Mouse (Mus musculus) hindbrain, embryonic 12.5 days (tissue): ENCODE measurements around the gene Kcnip1. TPM values are rescaled to one million over a fixed set of nuclear protein-coding genes. Genes with fewer than 3 reads are reported as not detected.
A peak's percentile ranks its signal among the peaks of the same experiment; 100 is the strongest.

Experiments used
- ATAC-seq: fragments of 200-750 bp; cut with Nextera tagmentation; 2 replicates; pipeline ENCODE4 v1.8.0; 2017; ENCODE audit warnings: moderate TSS enrichment; ENCODE audit not compliant: low FRiP score
- H3K27ac ChIP-seq: fragments of 300-500 bp; sonication (generic); 2 replicates; pipeline ENCODE4 v1.5.1; 2016; ENCODE audit warnings: mild to moderate bottlenecking
- H3K27me3 ChIP-seq: fragments of 300-500 bp; sonication (generic); 2 replicates; pipeline ENCODE4 v1.6.1; 2016; ENCODE audit warnings: mild to moderate bottlenecking
- H3K36me3 ChIP-seq: fragments of 300-500 bp; sonication (generic); 2 replicates; pipeline ENCODE4 v1.6.1; 2016; ENCODE audit warnings: mild to moderate bottlenecking
- H3K4me1 ChIP-seq: fragments of 300-500 bp; sonication (generic); 2 replicates; pipeline ENCODE4 v1.6.1; 2016
- H3K4me2 ChIP-seq: fragments of 300-500 bp; sonication (generic); replicated peaks from 2 replicates; pipeline ENCODE4 v1.6.1; 2016; ENCODE audit warnings: mild to moderate bottlenecking
- H3K4me3 ChIP-seq: fragments of 300-500 bp; sonication (generic); 2 replicates; pipeline ENCODE4 v1.5.1; 2016; ENCODE audit warnings: mild to moderate bottlenecking
- H3K9ac ChIP-seq: fragments of 300-500 bp; sonication (generic); 2 replicates; pipeline ENCODE4 v1.6.1; 2016; ENCODE audit warnings: mild to moderate bottlenecking, moderate library complexity
- H3K9me3 ChIP-seq: fragments of 300-500 bp; sonication (generic); replicated peaks from 2 replicates; pipeline ENCODE4 v1.6.1; 2016; ENCODE audit warnings: mild to moderate bottlenecking
- WGBS: fragments of 180-500 bp; shearing (Covaris S2); methylation state at CpG from one replicate; pipeline ENCODE4 v1.1.7; 2016; 5-methylcytosine and 5-hydroxymethylcytosine counted together
- polyA plus RNA-seq: library from polyadenylated mRNA; unstranded; fragments of >200 nt; fragmentation: Nextera tagmentation; extraction: Ambion mirVana; gene quantifications from 2 replicates; pipeline ENCODE4 v1.2.1, GENCODE M21; 2016

Gene Kcnip1
- polyA plus RNA-seq, 1 experiment from 2014 or later = 31.4 TPM

DNA sequence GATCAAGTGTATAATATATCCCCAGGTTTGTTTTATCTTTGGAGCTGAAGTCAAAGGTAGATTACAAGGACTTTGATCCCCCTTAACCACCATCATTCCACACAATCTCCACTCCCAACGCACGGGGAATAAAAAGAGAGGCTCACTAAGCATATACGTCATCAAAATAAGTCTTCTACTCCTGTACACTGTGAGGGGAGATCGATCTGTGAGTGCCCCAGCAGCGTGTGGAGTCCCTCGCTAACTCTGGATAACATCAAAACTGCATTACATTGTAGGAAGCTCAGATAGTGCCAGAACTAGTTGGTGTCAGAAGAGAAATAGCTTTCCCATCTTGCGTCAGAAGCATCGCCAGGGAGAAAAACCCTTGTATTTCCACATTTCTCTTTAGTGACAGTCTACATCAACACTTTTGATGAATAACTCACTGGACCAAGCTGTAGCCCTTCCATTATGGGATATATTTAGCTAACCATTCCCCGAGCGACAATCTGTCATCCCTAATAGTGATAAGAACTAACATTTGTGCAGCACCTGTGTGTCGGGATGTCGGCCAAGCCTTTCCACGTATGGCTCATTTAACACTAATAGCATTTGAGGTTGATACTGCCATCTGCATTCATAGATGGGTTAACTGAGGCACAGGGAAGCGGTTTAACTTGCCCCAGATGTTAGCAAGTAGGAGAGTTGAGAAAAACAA, 18.5 kb downstream of the Kcnip1 start:
- no peaks in the 10 kb centered on the region for H3K36me3 ChIP-seq
- no peaks in the 10 kb centered on the region for H3K27me3 ChIP-seq
- H3K4me3 ChIP-seq = no peak overlapping the region
- H3K27ac ChIP-seq = no peak overlapping the region
- no peaks in the 10 kb centered on the region for H3K4me1 ChIP-seq
- WGBS = 85% methylated on average over 14 of the region's 14 CpGs
- no peaks in the 10 kb centered on the region for H3K9me3 ChIP-seq
- ATAC-seq = no peak
- no peak overlapping the region for H3K9ac ChIP-seq
- no peak overlapping the region for H3K4me2 ChIP-seq

GRCm38 (mm10) chr11:33972114-33972513, 20.8 kb downstream of the Kcnip1 start:
- 84% methylated on average over 7 of the region's 7 CpGs for WGBS
- H3K9me3 ChIP-seq = no peaks in the 10 kb centered on the region
- H3K27ac ChIP-seq = no peak overlapping the region
- no peak overlapping the region for H3K4me3 ChIP-seq
- no peaks in the 10 kb centered on the region for H3K27me3 ChIP-seq
- H3K36me3 ChIP-seq = no peaks in the 10 kb centered on the region
- H3K4me1 ChIP-seq = no peaks in the 10 kb centered on the region
- H3K4me2 ChIP-seq = no peak overlapping the region
- no peak for ATAC-seq
- H3K9ac ChIP-seq = no peak overlapping the region

DNA sequence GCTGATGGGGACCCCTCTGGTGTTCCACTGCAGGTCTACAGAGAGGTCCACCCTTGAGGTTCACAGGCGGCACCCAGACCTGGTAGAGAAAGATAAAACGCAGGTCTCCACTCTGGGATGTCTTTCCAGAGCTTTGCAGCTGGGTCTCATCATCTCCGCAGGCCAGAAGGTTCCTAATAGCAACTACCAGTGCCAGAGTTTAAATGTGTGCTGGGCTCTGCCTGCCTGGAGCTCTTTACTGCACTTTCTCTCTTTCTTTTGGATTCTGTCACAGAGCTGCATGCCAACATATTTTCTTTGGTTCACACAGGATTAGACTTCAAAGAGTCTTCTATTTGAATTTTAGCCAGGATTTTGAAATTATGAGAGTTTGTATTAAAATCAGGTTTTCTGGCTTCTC, 23.8 kb downstream of the Kcnip1 start:
- ATAC-seq = no peak
- Histone ChIP-seq H3K9me3 (no peaks in the 10 kb centered on the region), H3K27me3 (no peaks in the 10 kb centered on the region), H3K9ac (no peak overlapping the region), H3K4me2 (no peak overlapping the region), H3K27ac (no peak overlapping the region), H3K36me3 (no peaks in the 10 kb centered on the region), H3K4me3 (no peak overlapping the region), H3K4me1 (no peaks in the 10 kb centered on the region)
- WGBS = 84% methylated on average over 3 of the region's 3 CpGs

DNA sequence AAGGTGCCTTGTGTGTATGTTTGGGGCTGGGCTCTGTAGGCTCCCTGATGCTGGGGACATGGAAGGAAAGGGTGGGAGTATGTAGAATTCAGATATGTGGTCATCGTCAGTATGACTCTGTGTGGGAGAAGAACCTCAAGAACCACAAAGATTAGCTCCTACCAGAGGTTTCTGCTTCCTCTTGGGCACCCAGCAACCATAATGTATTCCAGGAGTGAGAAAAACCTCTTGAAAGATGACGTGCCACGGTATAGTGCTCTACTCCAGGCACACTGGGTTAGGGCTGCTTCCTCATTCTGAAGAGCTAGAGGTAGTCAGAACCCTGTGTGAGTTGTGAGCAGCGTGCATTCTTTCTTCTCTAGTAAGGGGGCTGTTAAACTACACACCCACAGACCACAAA, 25.2 kb downstream of the Kcnip1 start:
- ATAC-seq = no peak
- Histone ChIP-seq H3K4me1 (peaks cover 8% of the 10 kb centered on the region), H3K36me3 (no peaks in the 10 kb centered on the region), H3K4me3 (no peak overlapping the region), H3K4me2 (no peak overlapping the region), H3K9ac (no peak overlapping the region), H3K27me3 (no peaks in the 10 kb centered on the region), H3K27ac (no peak overlapping the region), H3K9me3 (no peaks in the 10 kb centered on the region)
- 80% methylated on average over 4 of the region's 4 CpGs for WGBS

DNA sequence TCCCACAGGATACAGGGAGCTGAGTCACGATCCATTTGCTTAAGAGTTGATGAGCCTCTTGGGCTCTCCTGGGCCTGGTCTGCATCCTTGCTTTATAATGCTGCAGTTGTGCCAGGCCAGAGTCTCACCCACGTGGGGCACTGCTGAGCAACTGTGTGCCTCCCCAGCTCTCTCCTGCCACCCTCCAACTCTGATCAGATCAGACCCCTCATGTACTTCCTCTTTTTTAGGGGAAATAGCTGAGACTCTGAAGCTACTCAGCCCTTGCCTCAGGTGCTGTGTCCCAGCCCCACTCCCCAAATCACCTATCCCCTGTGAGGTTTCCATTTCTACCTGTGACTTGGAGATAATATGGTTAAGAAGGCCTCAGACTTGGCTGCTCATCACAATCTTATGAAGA, 27.6 kb downstream of the Kcnip1 start:
- Histone ChIP-seq H3K36me3 (no peaks in the 10 kb centered on the region), H3K9me3 (no peaks in the 10 kb centered on the region), H3K9ac (no peak overlapping the region), H3K4me1 (peaks cover 9% of the 10 kb centered on the region), H3K4me3 (no peak overlapping the region), H3K27ac (no peak overlapping the region), H3K27me3 (no peaks in the 10 kb centered on the region), H3K4me2 (no peak overlapping the region)
- no peak for ATAC-seq
- 54% methylated on average over 2 of the region's 2 CpGs for WGBS

DNA sequence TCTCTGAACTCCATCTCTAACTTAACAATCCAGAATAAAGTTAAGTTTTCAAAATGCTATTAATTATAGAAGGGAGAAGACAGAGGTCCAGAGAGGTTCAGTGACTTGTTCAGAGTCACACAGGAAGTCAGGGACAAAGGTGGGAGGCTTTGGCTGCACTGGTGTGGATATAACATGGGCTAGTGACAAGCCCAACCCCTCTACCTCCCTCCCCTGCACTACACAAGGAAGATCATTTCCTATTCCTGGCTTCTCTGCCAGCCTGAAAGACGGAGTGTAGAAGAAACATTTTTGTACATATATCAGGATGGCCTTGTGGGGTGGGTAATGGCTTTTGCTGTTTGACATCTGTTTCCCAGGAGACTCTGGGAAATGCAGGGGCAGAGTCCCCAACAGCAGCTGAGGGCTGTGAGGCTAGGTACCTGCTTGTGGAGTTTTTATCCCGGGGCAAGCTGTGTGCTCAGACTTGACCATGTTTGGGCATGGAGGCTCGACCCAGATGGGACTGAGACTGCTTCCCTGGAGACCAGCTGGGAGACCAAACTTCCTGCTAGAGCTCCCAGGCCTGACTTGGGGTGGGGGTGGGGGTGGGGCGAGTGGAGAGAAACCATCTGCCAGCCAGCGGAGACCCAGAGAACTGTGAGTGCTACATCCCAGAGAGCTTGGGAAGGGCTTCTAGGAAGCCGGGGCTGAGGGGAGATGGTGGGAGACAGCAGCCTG, 30.1 kb downstream of the Kcnip1 start, which contains the start of gene Kcnmb1:
TSS of gene Kcnmb1 (plus strand) at position 326 of the 720 bp plus-strand sequence.
- H3K36me3 ChIP-seq = no peaks in the 10 kb centered on the region
- no peak within 1 kb of the TSS for H3K9ac ChIP-seq
- no peak within 1 kb of the TSS for H3K4me2 ChIP-seq
- H3K9me3 ChIP-seq = no peaks in the 10 kb centered on the region
- peak; percentile 27; the same call in 1 of the 2 replicates for ATAC-seq
- H3K4me3 ChIP-seq = no peak within 1 kb of the TSS
- peaks cover 9% of the 10 kb centered on the region for H3K4me1 ChIP-seq
- H3K27ac ChIP-seq = no peak within 1 kb of the TSS; the same call in 1 of the 2 replicates
- 43% methylated on average over 6 of the region's 6 CpGs for WGBS
- H3K27me3 ChIP-seq = no peaks in the 10 kb centered on the region

- no peak overlapping the region for H3K4me2 ChIP-seq
- H3K36me3 ChIP-seq = no peaks in the 10 kb centered on the region
- H3K27me3 ChIP-seq = no peaks in the 10 kb centered on the region
- 39% methylated on average over 7 of the region's 7 CpGs for WGBS
- H3K4me3 ChIP-seq = no peak overlapping the region
- H3K4me1 ChIP-seq = peaks cover 9% of the 10 kb centered on the region
- no peak overlapping the region for H3K27ac ChIP-seq
- H3K9ac ChIP-seq = no peak overlapping the region
- ATAC-seq = peak; percentile 26; the same call in 1 of the 2 replicates
- H3K9me3 ChIP-seq = no peaks in the 10 kb centered on the region
Measured at GRCm38 (mm10) chr11:33962178-33962577, 30.8 kb downstream of the Kcnip1 start.

GRCm38 (mm10) chr11:33958713-33959112, 34.2 kb downstream of the Kcnip1 start:
- no peak for ATAC-seq
- H3K4me2 ChIP-seq = no peak overlapping the region
- peaks cover 9% of the 10 kb centered on the region for H3K4me1 ChIP-seq
- H3K9ac ChIP-seq = no peak overlapping the region
- no peak overlapping the region for H3K27ac ChIP-seq
- H3K4me3 ChIP-seq = no peak overlapping the region
- H3K36me3 ChIP-seq = no peaks in the 10 kb centered on the region
- H3K9me3 ChIP-seq = no peaks in the 10 kb centered on the region
- H3K27me3 ChIP-seq = no peaks in the 10 kb centered on the region
- WGBS = 81% methylated on average over 8 of the region's 8 CpGs

GRCm38 (mm10) chr11:33957595-33957994, 35.4 kb downstream of the Kcnip1 start:
- Histone ChIP-seq H3K27ac (no peak overlapping the region), H3K27me3 (no peaks in the 10 kb centered on the region), H3K36me3 (no peaks in the 10 kb centered on the region), H3K9ac (no peak overlapping the region), H3K4me3 (no peak overlapping the region), H3K4me1 (no peaks in the 10 kb centered on the region), H3K9me3 (no peaks in the 10 kb centered on the region), H3K4me2 (no peak overlapping the region)
- WGBS = 81% methylated on average over 6 of the region's 6 CpGs
- ATAC-seq = no peak

DNA sequence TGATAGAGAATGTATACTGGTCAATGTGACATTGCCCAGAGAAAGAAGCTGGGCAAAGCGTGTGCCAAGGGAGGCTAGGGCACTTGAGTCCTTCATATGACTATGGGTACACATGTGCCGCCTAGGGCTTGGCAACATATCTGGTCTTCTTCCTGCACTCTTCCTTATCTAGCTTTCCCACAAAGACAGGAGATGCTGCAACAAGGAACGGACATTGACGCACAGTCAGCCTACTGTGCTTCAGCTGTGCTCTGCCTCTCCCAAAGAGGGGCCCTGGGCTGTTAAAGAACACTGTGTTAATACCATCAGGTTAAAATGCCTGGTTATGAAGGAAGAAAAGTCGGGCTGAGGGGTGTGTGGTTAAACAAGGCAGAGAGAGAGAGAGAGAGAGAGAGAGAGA, 36.3 kb downstream of the Kcnip1 start:
- H3K9me3 ChIP-seq = no peaks in the 10 kb centered on the region
- H3K4me2 ChIP-seq = no peak overlapping the region
- no peak for ATAC-seq
- H3K36me3 ChIP-seq = no peaks in the 10 kb centered on the region
- H3K4me1 ChIP-seq = no peaks in the 10 kb centered on the region
- no peaks in the 10 kb centered on the region for H3K27me3 ChIP-seq
- WGBS = 84% methylated on average over 5 of the region's 5 CpGs
- H3K9ac ChIP-seq = no peak overlapping the region
- H3K4me3 ChIP-seq = no peak overlapping the region
- H3K27ac ChIP-seq = no peak overlapping the region

GRCm38 (mm10) chr11:33955982-33956381, 37.0 kb downstream of the Kcnip1 start:
- 73% methylated on average over 4 of the region's 4 CpGs for WGBS
- no peaks in the 10 kb centered on the region for H3K27me3 ChIP-seq
- H3K9ac ChIP-seq = no peak overlapping the region
- H3K9me3 ChIP-seq = no peaks in the 10 kb centered on the region
- no peaks in the 10 kb centered on the region for H3K36me3 ChIP-seq
- H3K27ac ChIP-seq = no peak overlapping the region
- no peak for ATAC-seq
- H3K4me2 ChIP-seq = no peak overlapping the region
- no peaks in the 10 kb centered on the region for H3K4me1 ChIP-seq
- H3K4me3 ChIP-seq = no peak overlapping the region

GRCm38 (mm10) chr11:33951684-33952625, 41.0 kb downstream of the Kcnip1 start:
- H3K27me3 ChIP-seq = no peaks in the 10 kb centered on the region
- no peaks in the 10 kb centered on the region for H3K9me3 ChIP-seq
- no peak overlapping the region for H3K4me2 ChIP-seq
- ATAC-seq = no peak
- no peak overlapping the region for H3K9ac ChIP-seq
- WGBS = 87% methylated on average over 8 of the region's 8 CpGs
- H3K4me3 ChIP-seq = no peak overlapping the region
- H3K36me3 ChIP-seq = no peaks in the 10 kb centered on the region
- no peaks in the 10 kb centered on the region for H3K4me1 ChIP-seq
- H3K27ac ChIP-seq = no peak overlapping the region
